Mouse (Mus musculus) heart, postnatal 0 days (tissue): ENCODE data around the gene Zmym4.

Experiments used
- CTCF ChIP-seq: IDR thresholded peaks from 2 replicates; pipeline ENCODE4 v1.5.1; 2016; ENCODE audit warnings: antibody characterized with exemption, control low read depth, low read depth
- EP300 ChIP-seq: IDR thresholded peaks from 2 replicates; pipeline ENCODE4 v1.6.1; 2016; ENCODE audit warnings: antibody characterized with exemption, low read depth

DNA sequence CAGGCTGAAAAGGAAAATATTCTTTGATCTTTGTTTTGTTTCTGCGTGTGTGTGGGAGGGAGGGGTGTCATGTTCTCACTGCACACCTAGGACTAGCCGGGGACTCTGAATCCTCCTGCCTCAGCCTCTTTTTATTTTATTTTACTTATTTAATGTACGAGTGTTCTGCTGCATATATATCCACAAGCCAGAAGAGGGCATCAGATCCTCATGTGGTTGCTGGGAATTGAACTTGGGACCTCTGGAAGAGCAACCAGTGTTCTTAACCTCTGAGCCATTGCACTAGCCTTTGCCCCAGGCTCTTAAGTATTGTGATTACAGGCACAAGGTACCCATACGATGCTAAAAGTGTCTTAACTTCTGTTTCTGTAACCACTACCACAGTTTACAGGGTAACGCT, 18.8 kb upstream of the Zmym4 start:
- no peak for TF ChIP-seq CTCF
- TF ChIP-seq EP300, result no peak
